Mouse (Mus musculus) MEL (cell line): ENCODE data around the gene Magi3. TPM values are rescaled to one million over a fixed set of nuclear protein-coding genes. Genes with fewer than 3 reads are reported as not detected.

Experiments
- DNase-seq: peaks from one replicate; pipeline ENCODE4 v3.0.0; 2011; ENCODE audit warnings: low read depth, low spot score
- H3K27ac ChIP-seq: 2 replicates; pipeline ENCODE4 v1.5.1; 2012; ENCODE audit warnings: low read depth, mild to moderate bottlenecking, control low read depth, low read length, moderate library complexity; ENCODE audit not compliant: control insufficient read depth
- H3K27me3 ChIP-seq, 2 experiments: fragments of 150-350 bp in 1 of 2; sonication (generic) in 1 of 2; 2 replicates each; pipeline ENCODE4 v1.6.1; 2012; ENCODE audit warnings: low read length in 2 of 2, mild to moderate bottlenecking in 2 of 2, improper control_type of control experiment in 1 of 2, moderate library complexity in 1 of 2; ENCODE audit not compliant: insufficient read depth in 2 of 2, control insufficient read depth in 1 of 2
- H3K36me3 ChIP-seq, 2 experiments: 2 replicates each; pipeline ENCODE4 v1.6.1; 2012 to 2014; ENCODE audit warnings: low read length in 2 of 2, improper control_type of control experiment in 1 of 2, inconsistent platforms in 1 of 2, mild to moderate bottlenecking in 1 of 2; ENCODE audit not compliant: insufficient read depth in 2 of 2, control insufficient read depth in 1 of 2
- H3K4me1 ChIP-seq, 2 experiments: fragments of 150-350 bp in 1 of 2; sonication (generic) in 1 of 2; 2 replicates each; pipeline ENCODE4 v1.6.1; 2012; ENCODE audit warnings: low read length in 2 of 2, improper control_type of control experiment in 1 of 2, mild to moderate bottlenecking in 1 of 2; ENCODE audit not compliant: insufficient read depth in 2 of 2, control insufficient read depth in 1 of 2
- H3K4me3 ChIP-seq, 2 experiments: fragments of 150-350 bp in 1 of 2; sonication (generic) in 1 of 2; 2 replicates each; pipeline ENCODE4 v1.5.1; 2012; ENCODE audit warnings: low read depth in 2 of 2, low read length in 2 of 2, mild to moderate bottlenecking in 2 of 2, moderate library complexity in 2 of 2, control low read depth in 1 of 2, improper control_type of control experiment in 1 of 2; ENCODE audit not compliant: control insufficient read depth in 1 of 2, insufficient read depth in 1 of 2
- H3K79me2 ChIP-seq: 2 replicates; pipeline ENCODE4 v1.6.1; 2012; ENCODE audit warnings: mild to moderate bottlenecking, low read length, moderate library complexity; ENCODE audit not compliant: control insufficient read depth, poor library complexity, insufficient read depth
- H3K9ac ChIP-seq: 2 replicates; pipeline ENCODE4 v1.6.1; 2012; ENCODE audit warnings: low read depth, mild to moderate bottlenecking, control low read depth, low read length, moderate library complexity; ENCODE audit not compliant: control insufficient read depth, poor library complexity, severe bottlenecking
- H3K9me3 ChIP-seq: fragments of 150-350 bp; sonication (generic); replicated peaks from 2 replicates; pipeline ENCODE4 v1.6.1; 2012; ENCODE audit warnings: mild to moderate bottlenecking, low read length, improper control_type of control experiment, moderate library complexity; ENCODE audit not compliant: insufficient read depth
- CHD1 ChIP-seq: IDR thresholded peaks from 2 replicates; pipeline ENCODE4 v1.6.1; 2012; ENCODE audit warnings: low read depth, mild to moderate bottlenecking, inconsistent platforms, low read length, improper control_type of control experiment
- E2F4 ChIP-seq: IDR thresholded peaks from 2 replicates; pipeline ENCODE4 v1.6.1; 2011; ENCODE audit warnings: low read depth, low read length, improper control_type of control experiment, borderline replicate concordance
- EP300 ChIP-seq, 2 experiments: IDR thresholded peaks; 2 replicates each; pipeline ENCODE4 v1.6.1; 2011; ENCODE audit warnings: improper control_type of control experiment in 2 of 2, low read length in 2 of 2, low read depth in 1 of 2, mild to moderate bottlenecking in 1 of 2
- GATA1 ChIP-seq: IDR thresholded peaks from 2 replicates; pipeline ENCODE4 v1.6.1; 2011; ENCODE audit warnings: low read depth, low read length, improper control_type of control experiment
- JUND ChIP-seq: IDR thresholded peaks from 2 replicates; pipeline ENCODE4 v1.6.1; 2011; ENCODE audit warnings: low read depth, mild to moderate bottlenecking, improper control_type of control experiment, low read length
- MAFK ChIP-seq: IDR thresholded peaks from 2 replicates; pipeline ENCODE4 v1.6.1; 2011; ENCODE audit warnings: low read depth, mild to moderate bottlenecking, low read length, improper control_type of control experiment, borderline replicate concordance
- MYB ChIP-seq: IDR thresholded peaks from 2 replicates; pipeline ENCODE4 v1.6.1; 2011; ENCODE audit warnings: mild to moderate bottlenecking, low read depth, low read length, improper control_type of control experiment
- NRF1 ChIP-seq: IDR thresholded peaks from 2 replicates; pipeline ENCODE4 v1.6.1; 2014; ENCODE audit warnings: low read depth, mild to moderate bottlenecking, inconsistent platforms, low read length, improper control_type of control experiment, moderate library complexity; ENCODE audit not compliant: poor library complexity, insufficient read depth, severe bottlenecking
- POLR2AphosphoS5 ChIP-seq: IDR thresholded peaks from 2 replicates; pipeline ENCODE4 v1.6.1; 2012; ENCODE audit warnings: low read depth, borderline replicate concordance, mild to moderate bottlenecking, inconsistent platforms, low read length, moderate library complexity, mixed read lengths
- RCOR1 ChIP-seq: IDR thresholded peaks from 2 replicates; pipeline ENCODE4 v1.6.1; 2012; ENCODE audit warnings: low read depth, mild to moderate bottlenecking, inconsistent platforms, low read length, improper control_type of control experiment
- TAL1 ChIP-seq: IDR thresholded peaks from 2 replicates; pipeline ENCODE4 v1.6.1; 2012; ENCODE audit warnings: mild to moderate bottlenecking, inconsistent platforms, low read length, moderate library complexity, mixed read lengths
- TBP ChIP-seq: IDR thresholded peaks from 2 replicates; pipeline ENCODE4 v1.8.0; 2011; ENCODE audit warnings: low read depth, low read length, improper control_type of control experiment
- TCF12 ChIP-seq: IDR thresholded peaks from 2 replicates; pipeline ENCODE4 v1.6.1; 2014; ENCODE audit warnings: low read depth, mild to moderate bottlenecking, inconsistent platforms, low read length, improper control_type of control experiment, moderate library complexity
- UBTF ChIP-seq: IDR thresholded peaks from 2 replicates; pipeline ENCODE4 v1.6.1; 2012; ENCODE audit warnings: low read depth, mild to moderate bottlenecking, inconsistent platforms, low read length, improper control_type of control experiment, moderate library complexity, borderline replicate concordance; ENCODE audit not compliant: insufficient read depth
- USF2 ChIP-seq, 2 experiments: IDR thresholded peaks; 2 replicates each; pipeline ENCODE4 v1.6.1; 2011 to 2012; ENCODE audit warnings: improper control_type of control experiment in 2 of 2, low read length in 2 of 2, borderline replicate concordance in 1 of 2, inconsistent platforms in 1 of 2, low read depth in 1 of 2, mild to moderate bottlenecking in 1 of 2; ENCODE audit not compliant: insufficient read depth in 1 of 2
- polyA plus RNA-seq, 2 experiments: library from polyadenylated mRNA; stranded (reverse) in 1 of 2; unstranded in 1 of 2; fragments of >175 nt in 1 of 2; fragments of >200 nt in 1 of 2; gene quantifications; 2 replicates each; pipeline versions ENCODE4 v1.2.1 to v1.2.4; 2012; ENCODE audit warnings: low replicate concordance in 2 of 2, low read depth in 1 of 2; ENCODE audit not compliant: insufficient read length in 2 of 2, insufficient read depth in 1 of 2, missing spikeins in 1 of 2
- total RNA-seq: library from RNA; depleted of rRNA; stranded (reverse); fragments of 300-350 nt; gene quantifications from 2 replicates; pipeline ENCODE4 v1.2.3, GENCODE M21; 2012

Magi3 gene
- total and polyA plus RNA-seq, 3 experiments = 0.04 to 0.18 TPM; not detected in 1

DNA sequence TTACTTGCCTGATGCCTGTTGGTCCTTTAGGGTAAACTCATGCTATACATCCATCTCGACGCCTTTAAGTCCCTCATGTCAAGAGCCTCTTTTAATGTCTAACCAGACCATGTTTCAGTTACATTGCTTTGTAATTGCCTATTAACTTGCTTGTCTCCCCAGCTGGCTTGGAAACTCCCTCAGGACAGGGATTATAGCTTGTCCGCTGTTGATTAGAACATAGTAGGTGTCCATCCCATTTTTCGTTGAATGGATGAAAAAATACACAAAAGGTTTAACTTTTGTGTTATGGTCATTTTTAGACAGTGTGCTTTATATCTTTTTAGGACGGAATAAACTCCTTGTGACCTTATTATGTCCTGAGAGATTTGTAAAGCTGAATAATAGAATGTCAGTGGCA, 40.0 kb upstream of the Magi3 start:
- TF ChIP-seq GATA1 = no peak
- TF ChIP-seq EP300 (IDR thresholded peaks at IDR 0.05; ENCODE audit: low read depth in 1 of 2, low read length in 2 of 2) = no peak
- no peak for TF ChIP-seq POLR2AphosphoS5
- no peak for TF ChIP-seq TCF12
- TF ChIP-seq MAFK = no peak
- TF ChIP-seq E2F4 = no peak
- no peak for TF ChIP-seq TBP
- no peak for TF ChIP-seq TAL1
- TF ChIP-seq, all 39 proteins: peak for 0
- no peak overlapping the region for H3K4me3 ChIP-seq
- no peaks in the 10 kb centered on the region for H3K36me3 ChIP-seq
- no peak overlapping the region for H3K27ac ChIP-seq
- H3K27me3 ChIP-seq = no peaks in the 10 kb centered on the region
- no peaks in the 10 kb centered on the region for H3K79me2 ChIP-seq
- no peak overlapping the region for H3K9ac ChIP-seq
- DNase-seq = no peak
- no peaks in the 10 kb centered on the region for H3K9me3 ChIP-seq
- no peaks in the 10 kb centered on the region for H3K4me1 ChIP-seq

DNA sequence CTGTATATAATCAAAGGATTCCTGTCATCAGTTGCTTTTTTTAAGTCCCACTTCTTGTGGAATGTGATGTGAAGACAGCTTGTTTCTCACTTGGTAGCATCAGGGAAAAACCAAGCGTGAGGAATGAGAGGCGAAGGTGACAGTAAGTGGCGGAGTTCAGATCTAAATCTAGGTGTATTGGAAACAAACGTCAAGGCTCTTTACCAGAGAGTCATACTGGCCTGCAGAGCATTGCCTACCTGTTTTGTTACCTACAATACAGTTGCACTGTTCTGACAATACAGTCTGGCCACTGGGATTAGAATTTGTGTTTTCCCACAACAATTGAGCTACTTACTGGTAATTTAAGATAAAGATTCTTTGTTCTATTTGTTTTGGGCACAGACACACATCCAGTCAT, 39.0 kb upstream of the Magi3 start:
- DNase-seq = no peak
- no peaks in the 10 kb centered on the region for H3K4me1 ChIP-seq
- no peak overlapping the region for H3K9ac ChIP-seq
- no peak for TF ChIP-seq USF2 (IDR thresholded peaks at IDR 0.05; ENCODE audit: borderline replicate concordance in 1 of 2, insufficient read depth in 1 of 2, low read depth in 1 of 2, low read length in 2 of 2)
- TF ChIP-seq CHD1 = no peak
- TF ChIP-seq POLR2AphosphoS5 = no peak
- TF ChIP-seq RCOR1 = no peak
- no peak for TF ChIP-seq MYB
- H3K36me3 ChIP-seq = no peaks in the 10 kb centered on the region
- no peaks in the 10 kb centered on the region for H3K9me3 ChIP-seq
- H3K79me2 ChIP-seq = no peaks in the 10 kb centered on the region
- H3K27ac ChIP-seq = no peak overlapping the region
- no peak overlapping the region for H3K4me3 ChIP-seq
- no peaks in the 10 kb centered on the region for H3K27me3 ChIP-seq

DNA sequence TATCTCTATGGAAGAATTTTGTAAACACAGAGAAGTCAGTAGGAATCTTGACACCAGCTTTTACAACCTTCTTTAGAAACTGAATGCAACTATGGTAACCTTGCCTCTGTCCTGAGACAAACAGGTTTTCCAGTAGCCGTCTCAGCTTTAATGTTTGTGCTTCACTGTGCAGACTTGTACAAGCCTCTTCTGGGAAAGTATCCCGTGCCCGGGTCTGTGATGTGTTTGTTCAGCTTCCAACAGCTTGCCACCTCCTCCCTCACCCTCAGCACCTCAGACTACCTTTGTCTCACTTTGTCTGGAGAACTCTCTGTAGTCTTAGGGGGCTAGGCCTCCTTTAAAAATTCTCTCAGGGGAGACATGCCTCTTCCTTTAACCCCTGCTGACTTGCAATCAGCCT, 36.9 kb upstream of the Magi3 start:
- no peaks in the 10 kb centered on the region for H3K27me3 ChIP-seq
- H3K79me2 ChIP-seq = no peaks in the 10 kb centered on the region
- H3K4me1 ChIP-seq = no peaks in the 10 kb centered on the region
- H3K27ac ChIP-seq = no peak overlapping the region
- no peak for TF ChIP-seq JUND
- TF ChIP-seq NRF1 = no peak
- no peak for TF ChIP-seq UBTF
- DNase-seq = no peak
- no peaks in the 10 kb centered on the region for H3K36me3 ChIP-seq
- H3K4me3 ChIP-seq = no peak overlapping the region
- no peak overlapping the region for H3K9ac ChIP-seq
- no peaks in the 10 kb centered on the region for H3K9me3 ChIP-seq
